Mouse (Mus musculus) heart, embryonic 11.5 days (tissue): ENCODE data around the gene Sult2b1. TPM values are rescaled to one million over a fixed set of nuclear protein-coding genes. Genes with fewer than 3 reads are reported as not detected.

Experiments
- ATAC-seq: fragments of 200-750 bp; cut with Nextera tagmentation; replicated peaks from 2 replicates; pipeline ENCODE4 v1.8.0; 2017; ENCODE audit warnings: moderate library complexity; ENCODE audit not compliant: insufficient number of reproducible peaks, low FRiP score, low TSS enrichment
- H3K27ac ChIP-seq: fragments of 300-500 bp; sonication (generic); 2 replicates; pipeline ENCODE4 v1.5.1; 2014; ENCODE audit warnings: mild to moderate bottlenecking, low read depth, low read length
- H3K27me3 ChIP-seq: fragments of 300-500 bp; sonication (generic); 2 replicates; pipeline ENCODE4 v1.6.1; 2014; ENCODE audit warnings: mild to moderate bottlenecking, low read length, mixed read lengths; ENCODE audit not compliant: control insufficient read depth, insufficient read depth
- H3K36me3 ChIP-seq: fragments of 300-500 bp; sonication (generic); 2 replicates; pipeline ENCODE4 v1.6.1; 2014; ENCODE audit warnings: mild to moderate bottlenecking, low read length, moderate library complexity, mixed read lengths; ENCODE audit not compliant: control insufficient read depth, insufficient read depth
- H3K4me1 ChIP-seq: fragments of 300-500 bp; sonication (generic); 2 replicates; pipeline ENCODE4 v1.6.1; 2014; ENCODE audit warnings: low read length; ENCODE audit not compliant: control insufficient read depth, insufficient read depth
- H3K4me2 ChIP-seq: fragments of 300-500 bp; sonication (generic); 2 replicates; pipeline ENCODE4 v1.6.1; 2014; ENCODE audit warnings: mild to moderate bottlenecking, moderate library complexity
- H3K4me3 ChIP-seq: fragments of 300-500 bp; sonication (generic); 2 replicates; pipeline ENCODE4 v1.5.1; 2014; ENCODE audit warnings: low read depth, low read length
- H3K9ac ChIP-seq: fragments of 300-500 bp; sonication (generic); 2 replicates; pipeline ENCODE4 v1.6.1; 2014; ENCODE audit warnings: mild to moderate bottlenecking, low read depth, low read length, moderate library complexity
- H3K9me3 ChIP-seq: fragments of 300-500 bp; sonication (generic); replicated peaks from 2 replicates; pipeline ENCODE4 v1.6.1; 2016; ENCODE audit warnings: low read length; ENCODE audit not compliant: control insufficient read depth
- WGBS: fragments of 180-500 bp; shearing (Covaris S2); extraction: QIAGEN DNeasy Blood & Tissue Kit; methylation state at CpG from one replicate; pipeline ENCODE4 v1.1.7; 2014; ENCODE audit not compliant: insufficient replicate concordance; 5-methylcytosine and 5-hydroxymethylcytosine counted together
- polyA plus RNA-seq: library from polyadenylated mRNA; unstranded; fragments of >200 nt; fragmentation: Nextera tagmentation; extraction: Ambion mirVana; gene quantifications from 2 replicates; pipeline ENCODE4 v1.2.1, GENCODE M21; 2014

Sult2b1 gene
- polyA plus RNA-seq, 1 experiment from 2014 or later, result 0.33 TPM

DNA sequence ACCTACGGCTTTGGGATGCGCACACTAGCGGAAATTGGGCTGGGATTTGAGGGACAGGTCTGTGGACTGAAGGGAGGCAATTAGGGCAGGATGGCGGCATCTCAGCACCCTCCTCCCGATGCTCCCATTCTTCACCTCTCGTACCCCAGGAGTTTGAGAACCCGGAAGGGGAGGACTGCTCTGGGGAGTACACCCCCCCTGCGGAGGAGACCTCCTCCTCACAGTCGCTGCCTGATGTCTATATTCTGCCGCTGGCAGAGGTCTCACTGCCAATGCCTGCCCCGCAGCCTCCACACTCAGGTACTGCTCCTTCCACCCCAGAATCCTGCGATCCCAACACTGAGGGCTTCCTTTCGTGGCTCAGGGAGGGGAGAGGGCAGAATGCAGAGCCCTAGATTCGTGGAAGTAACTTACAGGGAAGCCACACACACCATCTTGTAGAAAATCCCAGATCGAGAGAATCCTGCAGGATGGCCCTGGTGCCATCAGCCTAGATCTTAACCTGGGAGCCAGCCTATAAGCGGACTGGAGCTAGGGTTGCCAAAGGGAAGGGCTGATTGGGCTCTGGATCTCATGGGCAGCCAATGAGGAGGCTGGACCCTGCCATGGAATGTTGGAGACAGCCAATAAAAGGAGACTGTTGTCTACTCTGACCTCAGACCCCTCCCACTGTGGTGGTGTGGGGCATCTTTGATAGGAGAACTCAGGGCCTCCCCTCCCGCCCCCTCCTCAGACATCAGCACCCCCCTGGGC is 2.4 kb upstream of the Sult2b1 start:
- Histone ChIP-seq H3K4me2 (peak overlapping the region; percentile 77), H3K9me3 (no peaks in the 10 kb centered on the region), H3K4me1 (peaks cover 9% of the 10 kb centered on the region; the same call in 1 of the 2 replicates), H3K27ac (no peak overlapping the region), H3K27me3 (peaks cover 51% of the 10 kb centered on the region), H3K9ac (no peak overlapping the region), H3K36me3 (no peaks in the 10 kb centered on the region), H3K4me3 (peak overlapping the region; percentile 52)
- WGBS, result 6% methylated on average over 16 of the region's 17 CpGs
- 0 out of 2 replicates have a peak, but pooled peaks have one; percentile 13 for ATAC-seq

DNA sequence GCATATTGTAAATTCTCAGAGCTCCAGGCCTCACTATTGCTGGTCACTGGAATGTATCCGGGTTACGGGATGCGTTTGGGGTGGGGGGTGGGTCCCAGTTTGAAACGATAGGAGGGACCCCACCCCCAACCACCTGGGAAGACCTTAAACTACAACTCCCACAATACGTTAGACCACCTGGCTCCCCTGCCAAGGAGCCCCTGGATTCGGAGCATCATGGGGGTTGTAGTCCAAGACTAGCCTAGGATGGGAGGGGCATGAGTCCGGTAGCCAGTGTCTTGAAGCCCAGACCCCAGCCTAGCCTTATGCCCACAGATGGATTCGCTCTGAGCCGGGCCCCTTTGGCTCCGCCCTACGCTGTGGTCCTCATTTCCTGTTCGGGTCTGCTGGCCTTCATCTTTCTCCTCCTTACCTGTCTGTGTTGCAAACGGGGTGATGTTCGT is 1.7 kb upstream of the Sult2b1 start:
- peaks cover 50% of the 10 kb centered on the region for H3K27me3 ChIP-seq
- peaks cover 9% of the 10 kb centered on the region; the same call in 1 of the 2 replicates for H3K4me1 ChIP-seq
- peak overlapping the region; percentile 52 for H3K4me3 ChIP-seq
- no peaks in the 10 kb centered on the region for H3K9me3 ChIP-seq
- peak overlapping the region; percentile 77 for H3K4me2 ChIP-seq
- 1% methylated on average over 14 of the region's 14 CpGs for WGBS
- H3K9ac ChIP-seq, result no peak overlapping the region; the same call in 1 of the 2 replicates
- no peaks in the 10 kb centered on the region for H3K36me3 ChIP-seq
- no peak overlapping the region for H3K27ac ChIP-seq
- 0 out of 2 replicates have a peak, but pooled peaks have one; percentile 39 for ATAC-seq

DNA sequence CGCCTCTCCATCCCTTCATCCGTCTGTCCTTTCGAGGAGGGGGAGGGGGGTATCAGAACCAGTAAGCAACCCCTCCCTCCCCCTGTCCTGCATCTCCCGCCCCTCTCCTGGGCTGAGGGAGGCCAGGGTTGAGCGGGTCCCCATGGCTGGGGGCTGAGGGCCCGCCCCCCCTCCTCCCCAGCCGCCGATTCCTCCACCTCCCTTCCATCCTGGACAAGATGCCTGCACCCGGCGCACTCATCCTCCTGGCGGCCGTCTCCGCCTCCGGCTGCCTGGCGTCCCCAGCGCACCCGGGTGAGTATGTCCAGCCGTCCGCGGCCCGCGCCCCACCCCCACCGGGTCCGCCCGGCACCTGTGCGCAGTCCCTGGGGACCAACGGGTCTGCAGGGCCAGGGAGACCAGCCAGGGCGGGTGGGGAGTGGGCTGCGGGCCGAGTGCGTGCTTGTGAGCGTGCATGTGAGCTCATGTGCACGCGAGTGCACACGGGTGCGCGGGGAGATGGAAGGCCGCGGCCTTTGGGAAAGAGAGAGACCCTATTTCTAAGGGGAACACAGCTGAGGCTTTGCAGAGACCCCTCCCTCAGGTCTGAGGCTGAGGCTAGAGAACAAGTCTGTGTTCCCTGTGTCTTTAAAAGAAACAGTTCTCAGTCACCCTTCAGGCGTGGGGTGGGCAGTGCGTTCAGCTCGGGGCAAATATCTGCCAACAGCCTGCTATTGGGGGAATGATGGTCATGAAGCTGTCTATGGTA is 1.1 kb upstream of the Sult2b1 start:
- Histone ChIP-seq H3K4me2 (peak overlapping the region; percentile 77), H3K4me3 (peak overlapping the region; percentile 52), H3K9me3 (no peaks in the 10 kb centered on the region), H3K27me3 (peaks cover 54% of the 10 kb centered on the region), H3K36me3 (no peaks in the 10 kb centered on the region), H3K27ac (no peak overlapping the region), H3K9ac (peak overlapping the region; percentile 56), H3K4me1 (peaks cover 9% of the 10 kb centered on the region; the same call in 1 of the 2 replicates)
- WGBS, result under 1% methylated on average over 38 of the region's 42 CpGs
- ATAC-seq, result peak; percentile 8; the same call in 1 of the 2 replicates

DNA sequence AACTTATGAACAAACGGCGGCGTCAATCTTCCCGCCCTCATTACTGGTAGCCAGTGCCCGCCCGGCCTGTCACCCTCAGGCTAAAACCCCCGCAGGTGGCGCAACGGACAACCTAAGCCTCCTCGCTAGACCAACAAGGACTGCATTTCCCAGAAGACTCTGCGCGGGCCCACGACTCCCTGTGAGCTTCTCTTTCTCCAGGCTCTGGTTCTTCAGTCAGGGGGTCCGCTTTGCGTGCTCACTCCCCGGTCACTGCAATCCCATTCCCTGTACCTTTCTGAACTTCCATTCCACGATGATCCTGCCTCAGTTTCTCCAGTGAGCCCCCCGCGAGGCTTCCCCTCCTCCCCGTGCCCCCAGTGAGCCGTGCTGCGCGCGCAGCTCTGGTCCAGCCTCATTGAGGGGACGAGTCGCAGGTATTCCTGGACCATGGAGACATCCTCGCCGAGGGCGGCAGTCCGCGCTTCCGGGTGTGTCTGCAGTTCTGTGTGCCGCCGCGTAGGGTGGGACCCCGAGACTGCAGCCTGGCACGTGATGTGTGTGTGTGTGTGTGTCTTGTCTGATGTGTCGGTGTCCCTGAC is 868 bp downstream of the Sult2b1 start, which contains the start of gene Lmtk3:
Gene Lmtk3, plus strand, starts transcription at position 228 of the 581 bp plus-strand sequence.
- ATAC-seq, result no peak; the same call in 1 of the 2 replicates

DNA sequence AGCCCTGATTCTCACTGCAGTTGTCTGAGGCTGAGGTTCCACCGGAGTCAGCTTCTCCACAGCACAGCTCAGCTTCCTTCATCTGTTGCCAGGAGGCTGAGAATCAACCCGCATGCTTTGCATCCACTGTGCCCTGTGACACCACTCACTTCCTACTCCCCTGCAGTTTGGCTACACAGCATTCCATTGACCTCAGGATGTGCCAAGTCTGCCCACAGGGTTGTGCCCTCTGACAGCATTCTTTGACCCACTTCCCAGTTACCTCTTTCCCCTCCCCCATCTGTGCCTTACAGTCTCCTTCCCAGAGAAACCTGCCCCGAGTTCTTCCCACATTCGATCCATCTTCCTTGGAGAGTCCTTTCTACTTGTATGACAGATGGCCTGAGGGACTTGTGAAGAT is 2.2 kb downstream of the Sult2b1 start:
- Histone ChIP-seq H3K27me3 (peaks cover 62% of the 10 kb centered on the region), H3K4me1 (peaks cover 9% of the 10 kb centered on the region; the same call in 1 of the 2 replicates), H3K36me3 (no peaks in the 10 kb centered on the region), H3K4me3 (no peak overlapping the region), H3K9ac (no peak overlapping the region), H3K4me2 (no peak overlapping the region), H3K9me3 (no peaks in the 10 kb centered on the region), H3K27ac (no peak overlapping the region)
- 54% methylated on average over 4 of the region's 4 CpGs for WGBS
- no peak for ATAC-seq

More for the DNA sequence above, 868 bp downstream of the Sult2b1 start, which contains the start of gene Lmtk3:
- H3K36me3 ChIP-seq, result no peaks in the 10 kb centered on the region
- no peak within 1 kb of the TSS for H3K27ac ChIP-seq
- peak within 1 kb of the TSS; percentile 67 for H3K4me2 ChIP-seq
- peaks cover 67% of the 10 kb centered on the region for H3K27me3 ChIP-seq
- under 1% methylated on average over 38 of the region's 38 CpGs for WGBS
- peaks cover 9% of the 10 kb centered on the region; the same call in 1 of the 2 replicates for H3K4me1 ChIP-seq
- H3K9ac ChIP-seq, result peak within 1 kb of the TSS; percentile 72
- H3K4me3 ChIP-seq, result peak within 1 kb of the TSS; percentile 45
- no peaks in the 10 kb centered on the region for H3K9me3 ChIP-seq

DNA sequence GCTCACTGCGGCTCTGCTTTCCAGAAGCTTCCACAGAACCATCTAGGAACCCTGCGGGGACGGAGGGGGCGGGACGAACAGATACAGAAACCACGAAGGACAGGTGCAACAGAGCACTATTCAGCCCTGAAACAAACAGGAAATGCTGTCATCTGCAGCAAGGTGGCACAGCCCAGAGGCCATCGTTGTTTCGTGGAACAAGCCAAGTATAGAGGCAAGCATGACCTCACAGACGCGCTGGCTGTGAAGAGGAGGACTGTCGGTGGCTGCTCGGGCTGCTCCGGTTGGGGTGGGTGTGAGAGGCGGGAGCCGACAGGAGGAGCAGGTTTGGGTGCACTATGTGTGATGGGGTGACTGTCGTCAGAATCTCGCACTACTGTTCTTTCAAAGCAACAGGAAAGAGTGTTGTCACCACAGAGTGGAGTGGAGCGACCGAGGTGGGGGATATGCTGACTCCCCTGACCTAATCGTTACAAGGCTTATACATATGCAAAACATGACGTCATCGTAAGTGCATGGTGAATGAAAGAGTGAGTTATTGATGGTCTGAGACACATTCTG is 5.3 kb downstream of the Sult2b1 start:
- Histone ChIP-seq H3K9me3 (no peaks in the 10 kb centered on the region), H3K27me3 (peaks cover 36% of the 10 kb centered on the region), H3K4me1 (no peaks in the 10 kb centered on the region), H3K4me3 (no peak overlapping the region), H3K36me3 (no peaks in the 10 kb centered on the region), H3K27ac (no peak overlapping the region), H3K4me2 (peak overlapping the region; percentile 48), H3K9ac (0 out of 2 replicates have a peak overlapping the region, but pooled peaks have one; percentile 0)
- ATAC-seq, result no peak
- WGBS, result 20% methylated on average over 22 of the region's 22 CpGs

DNA sequence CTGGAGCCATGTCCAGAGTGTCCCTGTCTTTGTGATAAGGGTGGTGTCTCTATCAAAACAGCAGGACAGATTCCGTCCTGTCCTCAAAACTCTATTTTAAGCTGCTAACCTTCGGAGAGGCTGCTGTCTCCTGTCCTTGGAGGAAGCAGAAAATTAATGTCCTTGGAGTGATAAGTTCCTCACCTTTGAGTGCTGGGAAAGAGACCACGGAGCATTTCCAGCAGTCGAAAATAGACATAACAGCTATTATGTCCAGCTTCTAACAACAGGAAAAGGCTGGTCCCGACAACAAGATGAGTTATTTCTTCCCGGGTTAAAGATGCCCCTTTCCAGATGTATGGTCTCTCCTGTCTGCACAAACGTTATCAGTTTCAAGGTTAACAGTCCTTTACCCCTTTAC is 9.2 kb downstream of the Sult2b1 start:
- 69% methylated on average over 7 of the region's 7 CpGs for WGBS
- no peaks in the 10 kb centered on the region for H3K36me3 ChIP-seq
- H3K27me3 ChIP-seq, result peaks cover 15% of the 10 kb centered on the region
- H3K4me2 ChIP-seq, result no peak overlapping the region
- no peak overlapping the region for H3K27ac ChIP-seq
- no peak overlapping the region for H3K4me3 ChIP-seq
- no peak overlapping the region for H3K9ac ChIP-seq
- no peaks in the 10 kb centered on the region for H3K4me1 ChIP-seq
- H3K9me3 ChIP-seq, result no peaks in the 10 kb centered on the region
- no peak for ATAC-seq

DNA sequence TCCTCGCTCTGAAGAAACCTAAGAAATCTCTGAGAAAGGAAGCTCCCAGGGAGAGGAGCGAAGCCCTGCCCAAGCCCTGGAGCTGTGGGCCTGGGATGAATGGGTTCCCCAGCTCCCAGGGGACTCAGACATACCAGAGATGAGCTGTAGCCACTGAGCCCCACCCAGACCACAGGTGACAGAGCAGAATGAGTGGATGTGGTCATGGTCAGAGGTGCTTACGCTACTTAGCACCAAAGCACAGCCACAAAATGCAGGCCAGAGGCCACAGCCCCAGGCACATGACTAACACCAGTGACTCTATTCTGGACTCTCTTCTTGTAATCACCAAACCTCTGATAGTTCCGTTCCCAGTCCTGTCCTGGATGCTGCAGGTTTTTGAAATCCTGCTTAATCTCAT is 13.4 kb downstream of the Sult2b1 start:
- Histone ChIP-seq H3K27me3 (peaks cover 4% of the 10 kb centered on the region; the same call in 1 of the 2 replicates), H3K9ac (no peak overlapping the region), H3K27ac (no peak overlapping the region), H3K36me3 (no peaks in the 10 kb centered on the region), H3K9me3 (no peaks in the 10 kb centered on the region), H3K4me2 (no peak overlapping the region), H3K4me3 (no peak overlapping the region), H3K4me1 (no peaks in the 10 kb centered on the region)
- no peak for ATAC-seq
- 56% methylated on average over 4 of the region's 4 CpGs for WGBS
